Mouse (Mus musculus) cerebellum, adult 2 months (tissue): ENCODE measurements around the gene Dnah2.

Experiments
- CTCF ChIP-seq: fragments of 200-500 bp; IDR thresholded peaks from 2 replicates; pipeline ENCODE4 v1.5.1; 2011; ENCODE audit warnings: low read depth, mild to moderate bottlenecking, control low read depth, low read length, moderate library complexity, borderline replicate concordance; ENCODE audit not compliant: insufficient read depth
- POLR2A ChIP-seq: fragments of 200-500 bp; IDR thresholded peaks from 2 replicates; pipeline ENCODE4 v1.6.1; 2011; ENCODE audit warnings: low read length, control low read depth, borderline replicate concordance; ENCODE audit not compliant: insufficient read depth

GRCm38 (mm10) chr11:69491711-69492110, 57.2 kb downstream of the Dnah2 start:
- TF ChIP-seq CTCF (no peak), POLR2A (no peak)
